Mouse (Mus musculus): ENCODE data around the gene Crb2.

Crb2 gene

DNA sequence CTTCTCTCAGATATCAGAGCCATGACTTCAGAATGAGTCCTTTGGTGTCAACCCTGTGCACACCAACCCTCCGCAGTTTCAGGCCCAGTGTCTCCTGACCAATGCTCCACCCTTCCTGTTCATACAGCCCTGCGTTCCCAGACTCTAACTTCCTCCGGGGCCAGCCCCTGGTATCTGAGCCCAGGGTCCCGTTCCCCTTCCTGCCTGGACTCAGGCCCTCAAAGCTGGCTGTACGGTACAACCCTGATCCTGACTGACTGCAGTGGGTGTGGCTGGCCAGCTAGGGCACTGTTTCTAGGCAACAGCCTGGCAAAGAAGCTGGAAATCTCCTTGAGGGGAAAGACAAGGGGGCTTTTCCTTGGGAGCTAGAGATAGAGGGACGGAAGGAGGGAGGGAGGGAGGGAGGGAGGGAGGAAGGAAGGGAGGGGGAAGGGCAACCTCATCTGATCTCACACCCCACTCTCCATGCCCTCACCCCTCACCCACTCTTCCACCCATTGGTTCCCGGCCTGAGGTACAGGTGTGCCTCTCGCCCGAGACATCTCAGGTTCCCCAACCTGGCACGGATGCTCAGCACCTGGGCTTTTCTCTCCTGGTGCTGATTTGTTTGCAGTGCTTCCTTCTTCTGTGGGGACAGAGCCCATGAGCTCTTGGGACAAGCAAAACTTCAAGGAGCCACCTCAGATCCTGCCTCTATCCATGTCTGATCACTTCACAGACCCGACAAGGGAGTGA lies 9.9 kb upstream of the Crb2 start:
- DNase-seq (ENCODE audit: low read depth, low spot score), result no peak

- peak; percentile 97 for DNase-seq (ENCODE audit: low read depth, low spot score)
Observed at GRCm38 (mm10) chr2:37767080-37767547, 8.9 kb upstream of the Crb2 start.

DNA sequence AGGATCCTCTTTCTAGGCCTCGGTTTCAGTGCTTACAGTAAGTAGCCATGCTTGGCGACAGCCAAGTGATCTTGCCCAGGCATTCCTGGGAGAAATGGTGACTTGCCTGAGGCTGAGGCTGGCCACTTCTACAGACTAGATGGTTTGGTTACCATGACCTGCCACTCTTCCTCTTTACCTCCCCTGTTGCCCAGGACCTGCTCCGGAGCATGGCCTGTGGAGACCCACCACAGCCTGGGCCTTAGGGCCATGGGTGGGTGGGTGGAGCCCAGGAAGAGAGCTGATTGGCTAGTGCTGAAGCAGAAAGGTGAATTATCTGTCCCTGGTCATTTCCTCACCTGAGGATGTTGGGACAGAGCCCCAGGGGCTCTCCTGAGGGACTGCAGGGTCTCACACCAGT lies 8.3 kb upstream of the Crb2 start:
- DNase-seq (ENCODE audit: low read depth, low spot score), result no peak

DNA sequence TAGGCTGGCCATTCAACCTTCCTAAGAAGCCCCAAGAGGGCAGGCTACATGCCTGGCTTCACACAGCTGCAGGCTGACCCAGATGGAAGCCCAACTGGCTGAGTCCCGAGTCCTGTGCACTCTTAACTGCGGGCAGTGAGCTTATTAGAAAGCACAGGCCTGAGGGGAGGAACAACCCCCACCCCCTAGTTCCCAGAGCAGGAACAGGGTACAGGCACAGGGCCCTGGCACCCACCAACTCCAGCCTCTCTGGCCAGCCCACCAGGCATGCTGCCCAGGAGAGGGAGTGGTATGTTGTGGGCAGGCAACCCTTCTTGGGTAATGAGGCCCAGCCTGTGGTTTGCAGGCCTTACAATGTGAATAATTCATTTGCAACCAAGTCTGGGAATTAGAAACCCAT lies 7.1 kb upstream of the Crb2 start:
- DNase-seq (ENCODE audit: low read depth, low spot score), result no peak

GRCm38 (mm10) chr2:37769793-37770192 lies 6.3 kb upstream of the Crb2 start:
- DNase-seq (ENCODE audit: low read depth, low spot score), result no peak

- DNase-seq (ENCODE audit: low read depth, low spot score), result peak; percentile 94
Observed at GRCm38 (mm10) chr2:37771618-37772285, 4.3 kb upstream of the Crb2 start.

- peak; percentile 87 for DNase-seq (ENCODE audit: low read depth, low spot score)
Observed at GRCm38 (mm10) chr2:37774571-37774970, 1.5 kb upstream of the Crb2 start.

DNA sequence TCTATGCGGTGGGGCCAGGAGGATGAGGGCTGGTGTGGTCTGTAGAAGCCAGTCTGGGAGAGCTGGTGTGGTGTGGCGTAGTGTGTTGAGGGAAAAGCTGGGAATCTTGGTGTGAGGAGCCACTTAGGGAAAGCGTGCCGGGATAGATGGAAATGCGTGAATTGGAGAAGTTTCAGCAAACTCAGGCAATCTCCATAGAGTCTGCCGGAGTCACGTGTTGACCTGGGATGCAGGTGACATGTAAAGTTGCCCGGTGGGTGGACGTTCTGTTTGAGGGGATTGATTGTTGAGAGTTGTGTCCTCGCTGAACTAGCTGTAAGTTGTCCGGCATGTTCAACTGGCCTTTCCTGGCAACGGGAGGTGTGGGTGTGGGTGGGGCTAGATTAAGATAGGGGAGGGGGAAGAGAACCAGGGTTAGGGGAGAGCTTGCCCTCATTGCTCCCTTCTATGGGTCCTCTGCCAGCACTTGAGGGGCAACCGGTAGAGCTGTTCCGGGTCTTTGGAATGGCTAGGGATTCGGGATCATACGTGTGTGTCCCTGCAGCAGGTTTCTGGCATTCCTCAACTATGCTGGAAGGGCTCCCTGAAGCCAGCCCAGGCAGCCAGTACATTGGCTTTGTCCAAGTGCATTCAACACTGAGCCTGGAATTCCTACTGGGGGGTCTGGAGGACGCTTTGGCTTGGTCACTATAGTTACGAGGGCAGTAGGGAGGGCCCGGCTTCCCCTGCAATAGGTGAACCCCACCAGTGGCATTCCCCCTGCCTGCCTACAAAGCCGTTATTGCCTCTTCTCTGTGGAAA lies 762 bp downstream of the Crb2 start:
- no peak for DNase-seq (ENCODE audit: low read depth, low spot score)

- peak; percentile 66 for DNase-seq (ENCODE audit: low read depth, low spot score)
Observed at GRCm38 (mm10) chr2:37777958-37778720, 2.1 kb downstream of the Crb2 start.

GRCm38 (mm10) chr2:37780270-37780929 lies 4.4 kb downstream of the Crb2 start:
- peak; percentile 88 for DNase-seq (ENCODE audit: low read depth, low spot score)

DNA sequence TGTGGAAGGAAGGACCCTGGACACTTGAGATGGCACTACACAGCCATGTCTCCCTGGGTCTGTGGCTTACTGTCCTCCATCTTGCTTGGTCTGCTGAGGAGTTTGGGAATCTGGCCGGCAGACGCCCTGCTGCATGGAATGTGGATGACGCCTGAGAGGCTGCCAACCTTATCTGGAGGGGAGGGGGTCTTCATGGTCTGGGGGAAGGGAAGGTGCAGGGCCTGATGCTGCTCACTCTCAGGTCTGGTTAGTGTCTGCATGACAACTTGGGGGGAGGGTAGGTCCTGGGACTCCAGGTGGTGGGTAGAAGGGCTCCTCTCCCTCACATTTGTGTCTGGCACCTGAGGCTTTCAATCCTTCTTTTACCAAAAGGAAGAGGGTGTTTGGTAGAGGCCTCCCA lies 5.4 kb downstream of the Crb2 start:
- DNase-seq (ENCODE audit: low read depth, low spot score), result no peak

DNA sequence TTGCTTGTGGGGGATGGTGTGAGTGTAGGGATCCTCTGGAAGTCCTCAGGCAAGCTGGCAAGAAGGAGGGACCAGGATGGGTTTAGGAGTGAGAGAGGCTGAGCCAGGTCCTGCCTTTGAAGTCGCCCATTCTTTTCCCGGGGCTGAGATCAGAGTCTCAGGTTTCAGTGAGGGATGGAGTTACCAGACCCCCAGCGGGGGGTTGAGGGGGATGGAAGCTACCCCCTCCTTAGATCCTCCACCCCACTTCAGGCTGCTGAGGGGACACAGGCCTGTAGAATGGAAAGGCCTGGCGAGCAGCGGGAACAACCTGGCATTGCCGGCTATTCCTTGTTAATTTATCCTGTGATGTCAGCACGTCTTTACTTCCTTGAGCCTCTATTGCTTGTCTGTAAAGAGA lies 6.0 kb downstream of the Crb2 start:
- no peak for DNase-seq (ENCODE audit: low read depth, low spot score)

GRCm38 (mm10) chr2:37784473-37784872 lies 8.4 kb downstream of the Crb2 start:
- no peak for DNase-seq (ENCODE audit: low read depth, low spot score)

DNA sequence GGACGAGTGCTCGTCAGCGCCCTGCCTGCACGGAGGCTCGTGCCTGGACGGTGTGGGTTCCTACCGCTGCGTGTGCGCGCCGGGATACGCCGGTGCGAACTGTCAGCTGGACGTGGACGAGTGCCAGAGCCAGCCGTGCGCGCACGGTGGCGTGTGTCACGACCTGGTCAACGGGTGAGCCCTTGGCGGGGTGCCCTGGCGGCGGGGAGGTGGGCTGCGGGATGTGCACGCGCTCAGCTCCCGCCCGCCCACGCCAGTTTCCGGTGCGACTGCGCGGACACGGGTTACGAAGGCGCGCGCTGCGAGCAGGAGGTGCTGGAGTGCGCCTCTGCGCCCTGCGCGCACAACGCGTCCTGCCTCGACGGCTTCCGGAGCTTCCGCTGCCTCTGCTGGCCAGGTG lies 10.4 kb downstream of the Crb2 start:
- DNase-seq (ENCODE audit: low read depth, low spot score), result peak; percentile 71

- DNase-seq (ENCODE audit: low read depth, low spot score), result no peak
Observed at GRCm38 (mm10) chr2:37788176-37788962, 12.3 kb downstream of the Crb2 start.

DNA sequence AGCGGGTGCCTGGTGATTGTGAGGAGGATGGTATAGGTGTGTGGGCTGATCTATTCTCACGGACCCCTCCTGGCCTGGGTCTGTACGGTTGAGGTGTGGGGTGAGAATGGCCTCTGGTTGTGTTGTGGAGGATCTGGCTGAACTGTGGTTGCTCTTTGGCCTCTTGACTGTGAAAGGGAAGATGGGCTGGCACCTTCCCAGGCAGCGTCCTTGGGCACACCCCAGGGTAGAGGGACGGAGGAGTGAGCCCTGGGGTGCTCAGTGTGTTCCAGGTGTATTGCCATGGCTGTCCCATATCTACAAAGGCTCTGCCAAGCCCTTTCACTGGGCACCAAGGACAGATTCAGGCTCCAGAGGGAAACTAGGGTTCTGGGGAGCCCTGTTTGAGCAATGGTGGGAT lies 13.0 kb downstream of the Crb2 start:
- DNase-seq (ENCODE audit: low read depth, low spot score), result no peak

DNA sequence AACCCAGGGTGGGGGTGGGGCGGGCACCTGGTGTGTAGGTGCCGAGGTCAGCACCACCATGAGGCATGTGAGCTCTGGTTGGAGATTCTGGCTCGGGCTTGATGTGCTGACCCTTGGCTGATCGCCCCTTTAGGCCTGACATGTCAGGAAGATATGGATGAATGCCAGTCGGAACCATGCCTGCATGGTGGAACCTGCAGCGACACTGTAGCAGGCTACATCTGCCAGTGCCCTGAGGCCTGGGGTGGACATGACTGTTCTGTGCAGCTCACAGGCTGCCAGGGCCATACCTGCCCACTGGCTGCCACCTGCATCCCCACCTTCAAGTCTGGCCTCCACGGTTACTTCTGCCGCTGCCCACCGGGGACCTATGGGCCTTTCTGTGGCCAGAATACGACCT lies 13.9 kb downstream of the Crb2 start:
- no peak for DNase-seq (ENCODE audit: low read depth, low spot score)

DNA sequence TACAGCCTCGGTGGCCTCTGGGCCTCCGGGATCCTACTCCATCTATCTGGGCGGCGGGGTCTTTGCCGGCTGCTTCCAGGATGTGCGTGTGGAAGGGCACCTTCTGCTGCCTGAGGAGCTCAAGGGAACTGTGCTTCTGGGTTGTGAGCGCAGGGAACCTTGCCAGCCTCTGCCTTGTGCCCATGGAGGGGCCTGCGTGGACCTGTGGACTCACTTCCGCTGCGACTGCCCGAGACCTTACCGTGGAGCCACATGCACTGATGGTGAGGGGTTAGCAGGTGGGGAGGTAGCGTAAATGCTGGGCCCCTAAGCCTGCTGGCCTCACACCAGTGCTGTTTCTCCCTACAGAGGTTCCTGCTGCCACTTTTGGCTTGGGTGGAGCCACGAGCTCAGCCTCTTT lies 14.7 kb downstream of the Crb2 start:
- DNase-seq (ENCODE audit: low read depth, low spot score), result no peak

- no peak for DNase-seq (ENCODE audit: low read depth, low spot score)
Observed at GRCm38 (mm10) chr2:37791340-37791739, 15.3 kb downstream of the Crb2 start.

GRCm38 (mm10) chr2:37796021-37796420 lies 20.0 kb downstream of the Crb2 start:
- DNase-seq (ENCODE audit: low read depth, low spot score), result peak; percentile 63
